Mouse (Mus musculus) embryonic facial prominence, embryonic 14.5 days (tissue): Measurements from ENCODE around the gene Mob3a. TPM values are rescaled to one million over a fixed set of nuclear protein-coding genes. Genes with fewer than 3 reads are reported as not detected.

ENCODE experiments used
- ATAC-seq: fragments of 200-750 bp; cut with Nextera tagmentation; 2 replicates; pipeline ENCODE4 v1.8.0; 2017; ENCODE audit warnings: low read depth, moderate number of reproducible peaks, moderate TSS enrichment
- DNase-seq: peaks from one replicate; pipeline ENCODE4 v3.0.0-alpha.2; 2015; ENCODE audit warnings: low spot score
- H3K27ac ChIP-seq: fragments of 300-500 bp; sonication (generic); replicated peaks from 2 replicates; pipeline ENCODE4 v1.5.1; 2014; ENCODE audit warnings: low read depth, mild to moderate bottlenecking, low read length, moderate library complexity
- H3K27me3 ChIP-seq: fragments of 300-500 bp; sonication (generic); replicated peaks from 2 replicates; pipeline ENCODE4 v1.6.1; 2014; ENCODE audit warnings: low read length; ENCODE audit not compliant: control insufficient read depth, insufficient read depth
- H3K36me3 ChIP-seq: fragments of 300-500 bp; sonication (generic); 2 replicates; pipeline ENCODE4 v1.6.1; 2014; ENCODE audit warnings: low read length, mixed read lengths; ENCODE audit not compliant: control insufficient read depth, insufficient read depth
- H3K4me1 ChIP-seq: fragments of 300-500 bp; sonication (generic); 2 replicates; pipeline ENCODE4 v1.6.1; 2014; ENCODE audit warnings: antibody characterized with exemption, low read length; ENCODE audit not compliant: control insufficient read depth, insufficient read depth
- H3K4me2 ChIP-seq: fragments of 300-500 bp; sonication (generic); 2 replicates; pipeline ENCODE4 v1.6.1; 2014; ENCODE audit warnings: low read depth, mild to moderate bottlenecking, low read length, moderate library complexity, mixed read lengths
- H3K4me3 ChIP-seq: fragments of 300-500 bp; sonication (generic); 2 replicates; pipeline ENCODE4 v1.5.1; 2014; ENCODE audit warnings: low read depth, mild to moderate bottlenecking, low read length
- H3K9ac ChIP-seq: fragments of 300-500 bp; sonication (generic); 2 replicates; pipeline ENCODE4 v1.6.1; 2014; ENCODE audit warnings: low read depth, mild to moderate bottlenecking, low read length, moderate library complexity, mixed read lengths
- H3K9me3 ChIP-seq: fragments of 300-500 bp; sonication (generic); 2 replicates; pipeline ENCODE4 v1.6.1; 2016; ENCODE audit warnings: low read length; ENCODE audit not compliant: control insufficient read depth
- WGBS: fragments of 180-500 bp; shearing (Covaris S2); extraction: QIAGEN DNeasy Blood & Tissue Kit; methylation state at CpG from one replicate; pipeline ENCODE4 v1.1.7; 2014; 5-methylcytosine and 5-hydroxymethylcytosine counted together
- polyA plus RNA-seq: library from polyadenylated mRNA; unstranded; fragments of >200 nt; fragmentation: Nextera tagmentation; extraction: Ambion mirVana; gene quantifications from 2 replicates; pipeline ENCODE4 v1.2.1, GENCODE M21; 2014

The Mob3a gene
- polyA plus RNA-seq, 1 experiment from 2014 or later = 31.2 TPM

GRCm38 (mm10) chr10:80676198-80676928, 25.4 kb downstream of the Mob3a start:
- Histone ChIP-seq H3K4me1 (peaks cover 41% of the 10 kb centered on the region), H3K4me2 (peak overlapping the region; percentile 93), H3K9ac (peak overlapping the region; percentile 98), H3K27ac (peak overlapping the region; percentile 98), H3K27me3 (no peaks in the 10 kb centered on the region), H3K4me3 (peak overlapping the region; percentile 99), H3K9me3 (no peaks in the 10 kb centered on the region), H3K36me3 (peaks cover 30% of the 10 kb centered on the region)
- DNase-seq = peak; percentile 100
- under 1% methylated on average over 30 of the region's 78 CpGs for WGBS
- peak; percentile 94 for ATAC-seq

GRCm38 (mm10) chr10:80675405-80676197, 26.2 kb downstream of the Mob3a start:
- Histone ChIP-seq H3K27me3 (no peaks in the 10 kb centered on the region), H3K9ac (peak overlapping the region; percentile 98), H3K27ac (peak overlapping the region; percentile 98), H3K4me1 (peaks cover 41% of the 10 kb centered on the region), H3K36me3 (peaks cover 37% of the 10 kb centered on the region), H3K4me2 (peak overlapping the region; percentile 93), H3K9me3 (no peaks in the 10 kb centered on the region), H3K4me3 (peak overlapping the region; percentile 99)
- WGBS = under 1% methylated on average over 23 of the region's 54 CpGs
- ATAC-seq (no peak; the same call in 1 of the 2 replicates), DNase-seq (no peak)

GRCm38 (mm10) chr10:80674851-80675404, 26.8 kb downstream of the Mob3a start:
- H3K27ac ChIP-seq = peak overlapping the region; percentile 98; the same call in 1 of the 2 replicates
- peaks cover 41% of the 10 kb centered on the region for H3K4me1 ChIP-seq
- peak overlapping the region; percentile 93 for H3K4me2 ChIP-seq
- no peaks in the 10 kb centered on the region for H3K9me3 ChIP-seq
- ATAC-seq (no peak), DNase-seq (no peak)
- H3K9ac ChIP-seq = peak overlapping the region; percentile 98
- no peaks in the 10 kb centered on the region for H3K27me3 ChIP-seq
- H3K4me3 ChIP-seq = peak overlapping the region; percentile 99
- whole genome bisulfite sequencing = 16% methylated on average over 6 of the region's 6 CpGs
- H3K36me3 ChIP-seq = peaks cover 44% of the 10 kb centered on the region

- Histone ChIP-seq H3K9ac (peak overlapping the region; percentile 98), H3K4me3 (peak overlapping the region; percentile 99), H3K4me2 (peak overlapping the region; percentile 93), H3K36me3 (peaks cover 51% of the 10 kb centered on the region), H3K9me3 (no peaks in the 10 kb centered on the region), H3K27ac (no peak overlapping the region), H3K27me3 (no peaks in the 10 kb centered on the region), H3K4me1 (peaks cover 37% of the 10 kb centered on the region)
- DNase-seq (no peak), ATAC-seq (no peak)
- 57% methylated on average over 5 of the region's 5 CpGs for WGBS
These were observed 27.5 kb downstream of the Mob3a start for GRCm38 (mm10) chr10:80674161-80674711.

- Histone ChIP-seq H3K4me3 (peak overlapping the region; percentile 99), H3K9ac (peak overlapping the region; percentile 98), H3K4me2 (peak overlapping the region; percentile 93), H3K9me3 (no peaks in the 10 kb centered on the region), H3K4me1 (peaks cover 36% of the 10 kb centered on the region), H3K36me3 (peaks cover 56% of the 10 kb centered on the region), H3K27ac (no peak overlapping the region), H3K27me3 (no peaks in the 10 kb centered on the region)
- ATAC-seq (no peak), DNase-seq (no peak)
- 87% methylated on average over 3 of the region's 3 CpGs for WGBS
These were observed 28.1 kb downstream of the Mob3a start for GRCm38 (mm10) chr10:80673690-80674089.

GRCm38 (mm10) chr10:80671936-80672690, 29.7 kb downstream of the Mob3a start:
- Histone ChIP-seq H3K27ac (no peak overlapping the region), H3K9ac (peak overlapping the region; percentile 40; the same call in 1 of the 2 replicates), H3K4me2 (no peak overlapping the region), H3K36me3 (peaks cover 72% of the 10 kb centered on the region), H3K4me1 (peaks cover 21% of the 10 kb centered on the region), H3K4me3 (no peak overlapping the region), H3K27me3 (no peaks in the 10 kb centered on the region), H3K9me3 (no peaks in the 10 kb centered on the region)
- ATAC-seq (no peak), DNase-seq (no peak)
- WGBS = 70% methylated on average over 11 of the region's 11 CpGs

GRCm38 (mm10) chr10:80671251-80671650, 30.5 kb downstream of the Mob3a start:
- H3K4me2 ChIP-seq = no peak overlapping the region
- peaks cover 18% of the 10 kb centered on the region for H3K4me1 ChIP-seq
- H3K9me3 ChIP-seq = no peaks in the 10 kb centered on the region
- no peak overlapping the region for H3K27ac ChIP-seq
- WGBS = 93% methylated on average over 4 of the region's 4 CpGs
- H3K4me3 ChIP-seq = no peak overlapping the region
- H3K27me3 ChIP-seq = no peaks in the 10 kb centered on the region
- no peak overlapping the region for H3K9ac ChIP-seq
- peaks cover 81% of the 10 kb centered on the region for H3K36me3 ChIP-seq
- DNase-seq (no peak), ATAC-seq (no peak)

- H3K4me1 ChIP-seq = peaks cover 22% of the 10 kb centered on the region
These were observed 31.2 kb downstream of the Mob3a start for GRCm38 (mm10) chr10:80670531-80670930.

More at GRCm38 (mm10) chr10:80670531-80670930, 31.2 kb downstream of the Mob3a start:
- Histone ChIP-seq H3K9ac (no peak overlapping the region), H3K9me3 (no peaks in the 10 kb centered on the region), H3K4me3 (no peak overlapping the region), H3K27ac (no peak overlapping the region), H3K4me2 (no peak overlapping the region), H3K36me3 (peaks cover 86% of the 10 kb centered on the region), H3K27me3 (no peaks in the 10 kb centered on the region)
- DNase-seq = no peak
- 95% methylated on average over 2 of the region's 2 CpGs for WGBS
- ATAC-seq = no peak
